In the genomic region with DNA sequence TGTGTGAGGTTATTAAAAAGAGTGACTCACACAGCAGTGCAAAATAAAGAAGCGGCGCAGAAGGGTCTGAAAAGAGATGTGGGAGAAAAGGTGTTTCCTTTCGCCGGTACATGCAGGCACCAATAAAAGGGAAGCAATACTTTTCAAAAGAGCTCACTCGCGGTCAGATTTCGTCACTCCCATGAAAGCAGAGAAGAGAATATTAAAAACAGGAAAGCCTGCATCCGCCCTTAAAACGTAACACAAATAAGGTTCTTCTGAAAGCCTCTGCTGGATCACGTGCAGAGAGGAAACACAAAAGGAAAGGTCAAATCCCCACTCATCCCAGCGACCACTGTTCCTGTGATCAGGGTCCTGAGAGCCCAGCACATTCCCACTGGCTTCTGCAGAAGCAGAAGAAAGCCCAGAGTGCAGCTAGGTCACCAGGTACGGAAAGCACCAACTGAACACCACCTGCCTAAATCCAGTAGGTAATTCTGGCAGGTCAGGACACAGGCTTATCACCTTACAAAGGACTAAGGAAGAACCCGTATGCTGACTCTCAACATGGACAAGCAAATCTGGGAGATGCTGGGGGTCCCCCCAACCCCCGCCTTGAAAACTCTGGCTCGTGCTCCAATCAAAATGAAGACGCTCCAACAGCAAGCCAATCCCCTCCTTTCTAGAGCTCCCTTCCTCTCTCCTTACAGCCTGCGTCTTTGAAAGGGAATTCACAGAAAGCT, we compare ENCODE assay signal across 8 mouse cellular contexts. TPM values are rescaled to one million over a fixed set of nuclear protein-coding genes. Genes with fewer than 3 reads are reported as not detected.
DNase-seq lines count a peak whose midpoint lies in the region; ATAC-seq lines count a peak whose summit lies in the region.

No protein-coding gene starts in this region.

- ATAC-seq in kidney, embryonic 14.5 days (ENCODE audit: low FRiP score, low TSS enrichment), result peak; percentile 82
- peak; percentile 25; the same call in 1 of the 2 replicates for ATAC-seq in heart, embryonic 13.5 days (ENCODE audit: extremely low read depth, insufficient number of reproducible peaks, low FRiP score, low TSS enrichment)
- peak; percentile 91 for ATAC-seq in megakaryocyte, adult 5-6 weeks (ENCODE audit: poor library complexity, severe bottlenecking)

- H3K27ac ChIP-seq in kidney, embryonic 14.5 days (ENCODE audit: low read depth, low read length), result peak overlapping the region; percentile 62; the same call in 1 of the 2 replicates
- H3K27ac ChIP-seq in heart, embryonic 13.5 days (replicated peaks), result peak overlapping the region; percentile 65

- no peaks in the 10 kb centered on the region for H3K36me3 ChIP-seq in kidney, embryonic 14.5 days (ENCODE audit: control insufficient read depth, insufficient read depth, low read length)
- peaks cover 13% of the 10 kb centered on the region for H3K36me3 ChIP-seq in heart, embryonic 13.5 days

- peaks cover 2% of the 10 kb centered on the region; the same call in 1 of the 2 replicates for H3K9me3 ChIP-seq in kidney, embryonic 14.5 days (ENCODE audit: control insufficient read depth, low read length)
- H3K9me3 ChIP-seq in heart, embryonic 13.5 days, result peaks cover 3% of the 10 kb centered on the region; the same call in 1 of the 2 replicates

- DNase-seq in kidney, adult 11 months, result no peak
- DNase-seq in cerebellum, postnatal 36 days, result peak; percentile 8 to 14
- DNase-seq in left cerebral cortex, postnatal 10 days (ENCODE audit: extremely low spot score in 1 of 2, low spot score in 2 of 2), result peak; percentile 51 to 56
- DNase-seq in right cerebral cortex, postnatal 4 days, result peak; percentile 45
- no peak for DNase-seq in urinary bladder, postnatal 25 days (ENCODE audit: low spot score)

- WGBS in kidney, embryonic 14.5 days, result 3% methylated on average over 17 of the region's 17 CpGs
- 31% methylated on average over 17 of the region's 17 CpGs for WGBS in heart, embryonic 13.5 days

- peak overlapping the region; percentile 72 for H3K4me2 ChIP-seq in kidney, embryonic 14.5 days (replicated peaks; ENCODE audit: low read depth, low read length)
- peak overlapping the region; percentile 66 for H3K4me2 ChIP-seq in heart, embryonic 13.5 days

- peaks cover 3% of the 10 kb centered on the region; the same call in 1 of the 2 replicates for H3K4me1 ChIP-seq in kidney, embryonic 14.5 days (ENCODE audit: control insufficient read depth, insufficient read depth, low read length)
- peaks cover 37% of the 10 kb centered on the region for H3K4me1 ChIP-seq in heart, embryonic 13.5 days

- H3K27me3 ChIP-seq in kidney, embryonic 14.5 days (ENCODE audit: control insufficient read depth, insufficient read depth, low read length), result no peaks in the 10 kb centered on the region
- no peaks in the 10 kb centered on the region for H3K27me3 ChIP-seq in heart, embryonic 13.5 days (replicated peaks)

- H3K9ac ChIP-seq in kidney, embryonic 14.5 days (ENCODE audit: low read depth, low read length), result peak overlapping the region; percentile 24; the same call in 1 of the 2 replicates
- peak overlapping the region; percentile 74 for H3K9ac ChIP-seq in heart, embryonic 13.5 days

- H3K4me3 ChIP-seq in kidney, embryonic 14.5 days (ENCODE audit: low read length), result peak overlapping the region; percentile 25
- H3K4me3 ChIP-seq in heart, embryonic 13.5 days, result peak overlapping the region; percentile 36

- intact Hi-C loops in left cerebral cortex, postnatal 10 days (cut with DNase I), result no loop called here

RNA-seq across cellular contexts. Expression of gene Msrb3, which starts 16.4 kb away (rescaled TPM):
- 10.2 TPM in 2 replicates for polyA plus RNA-seq in kidney, embryonic 14.5 days (2014; fragmentation: Nextera tagmentation; extraction: Ambion mirVana)
- polyA plus RNA-seq in heart, embryonic 13.5 days (2015; fragmentation: Nextera tagmentation; extraction: Ambion mirVana), result 20.6 and 24.8 TPM in 2 replicates
- total RNA-seq in left cerebral cortex, postnatal 10 days (2021), result 1 to 10 TPM; 4.2 to 4.3 TPM
- 0.40 TPM in 1 of 2 replicates, not detected in the other for total RNA-seq in megakaryocyte, adult 5-6 weeks (2015)
- total RNA-seq in megakaryocyte, adult 5-6 weeks (2017), result 0.07 TPM in 1 of 2 replicates, not detected in the other

Comparison
In these comparisons a context has a peak if more than half of its experiments do, and no peak if none do; other contexts are left out.
1. ATAC-seq: peak in every context shown above with its lines; median percentile 91 in megakaryocyte, adult 5-6 weeks; 82 in kidney, embryonic 14.5 days; 25 in heart, embryonic 13.5 days.
2. DNase-seq: peak in cerebellum, postnatal 36 days (2 of 2), left cerebral cortex, postnatal 10 days (2 of 2) and right cerebral cortex, postnatal 4 days (single experiment); none in kidney, adult 11 months (single experiment) and urinary bladder, postnatal 25 days (single experiment).